Comparison of ENCODE assay signal across 22 mouse cellular contexts in genomic region chr14:71532074-71532659, GRCm38 (mm10).
DNase-seq lines count a peak whose midpoint lies in the region; ATAC-seq and TF ChIP-seq lines count a peak whose summit lies in the region.
"Had no signal": no experiment of that assay in that cellular context is flagged by ENCODE, and none has a peak within 500 bp of the region (broad histone marks: within the 10 kb centered on the region; RNA-seq: fewer than 3 reads in every experiment).

No protein-coding gene starts in this region.

- peak overlapping the region; percentile 36; the same call in 1 of the 2 replicates for H3K4me3 ChIP-seq in heart, embryonic 10.5 days
- H3K4me3 ChIP-seq in heart, postnatal 0 days (ENCODE audit: low read depth, low read length), result no peak overlapping the region
- H3K4me3 ChIP-seq in liver, postnatal 0 days (ENCODE audit: low read depth, low read length), result no peak overlapping the region
- H3K4me3 ChIP-seq: embryonic facial prominence, embryonic 13.5 days; forebrain, embryonic 15.5 days; intestine, embryonic 15.5 days; kidney, embryonic 15.5 days; limb, embryonic 15.5 days; liver, embryonic 15.5 days; midbrain, embryonic 13.5 days; stomach, embryonic 15.5 days had no signal

- no peaks in the 10 kb centered on the region for H3K9me3 ChIP-seq in heart, embryonic 10.5 days
- no peaks in the 10 kb centered on the region for H3K9me3 ChIP-seq in heart, postnatal 0 days (replicated peaks; ENCODE audit: control insufficient read depth, low read length)
- no peaks in the 10 kb centered on the region for H3K9me3 ChIP-seq in liver, postnatal 0 days (ENCODE audit: low read length)
- H3K9me3 ChIP-seq: embryonic facial prominence, embryonic 13.5 days; forebrain, embryonic 15.5 days; intestine, embryonic 15.5 days; kidney, embryonic 15.5 days; limb, embryonic 15.5 days; liver, embryonic 15.5 days; midbrain, embryonic 13.5 days; stomach, embryonic 15.5 days had no signal

- peak; percentile 86 for ATAC-seq in heart, postnatal 0 days (ENCODE audit: insufficient read depth, low read depth)
- ATAC-seq in liver, postnatal 0 days, result no peak
- ATAC-seq: CD4-positive, CD25-positive, alpha-beta regulatory T cell, adult 4 months; forebrain, embryonic 15.5 days; intestine, embryonic 15.5 days; midbrain, embryonic 13.5 days had no signal

- no peak overlapping the region for H3K9ac ChIP-seq in heart, postnatal 0 days (replicated peaks; ENCODE audit: low read depth, low read length)
- no peak overlapping the region for H3K9ac ChIP-seq in liver, postnatal 0 days (replicated peaks)
- H3K9ac ChIP-seq: embryonic facial prominence, embryonic 13.5 days; forebrain, embryonic 15.5 days; hindbrain, embryonic 14.5 days; intestine, embryonic 15.5 days; kidney, embryonic 15.5 days; limb, embryonic 15.5 days; liver, embryonic 15.5 days; midbrain, embryonic 13.5 days; stomach, embryonic 15.5 days had no signal

- H3K36me3 ChIP-seq in heart, embryonic 10.5 days, result no peaks in the 10 kb centered on the region
- no peaks in the 10 kb centered on the region for H3K36me3 ChIP-seq in heart, postnatal 0 days (replicated peaks; ENCODE audit: control insufficient read depth, insufficient read depth, low read length)
- H3K36me3 ChIP-seq in liver, postnatal 0 days (replicated peaks; ENCODE audit: insufficient read depth, low read length), result no peaks in the 10 kb centered on the region
- H3K36me3 ChIP-seq: embryonic facial prominence, embryonic 13.5 days; forebrain, embryonic 15.5 days; intestine, embryonic 15.5 days; kidney, embryonic 15.5 days; limb, embryonic 15.5 days; liver, embryonic 15.5 days; midbrain, embryonic 13.5 days; stomach, embryonic 15.5 days had no signal

- TF ChIP-seq CTCF in heart, postnatal 0 days (IDR thresholded peaks at IDR 0.05; ENCODE audit: low read depth), result no peak
- no peak for TF ChIP-seq CTCF in liver, postnatal 0 days (IDR thresholded peaks at IDR 0.05; ENCODE audit: low read depth)

- peaks cover 12% of the 10 kb centered on the region for H3K4me1 ChIP-seq in heart, embryonic 10.5 days
- peaks cover 15% of the 10 kb centered on the region for H3K4me1 ChIP-seq in heart, postnatal 0 days (ENCODE audit: control insufficient read depth, insufficient read depth)
- no peaks in the 10 kb centered on the region for H3K4me1 ChIP-seq in liver, postnatal 0 days (ENCODE audit: insufficient read depth)
- H3K4me1 ChIP-seq: forebrain, embryonic 15.5 days; intestine, embryonic 15.5 days; kidney, embryonic 15.5 days; limb, embryonic 15.5 days; liver, embryonic 15.5 days; midbrain, embryonic 13.5 days; stomach, embryonic 15.5 days had no signal

- TF ChIP-seq EP300 in heart, postnatal 0 days (IDR thresholded peaks at IDR 0.05; ENCODE audit: low read depth), result no peak
- no peak for TF ChIP-seq EP300 in liver, postnatal 0 days (IDR thresholded peaks at IDR 0.05; ENCODE audit: low read depth)

- H3K27me3 ChIP-seq in heart, embryonic 10.5 days (ENCODE audit: insufficient read depth, poor library complexity, severe bottlenecking), result no peaks in the 10 kb centered on the region
- H3K27me3 ChIP-seq in heart, postnatal 0 days (ENCODE audit: control insufficient read depth, insufficient read depth, low read length), result no peaks in the 10 kb centered on the region
- no peaks in the 10 kb centered on the region for H3K27me3 ChIP-seq in liver, postnatal 0 days (ENCODE audit: insufficient read depth, low read length)
- H3K27me3 ChIP-seq: embryonic facial prominence, embryonic 13.5 days; forebrain, embryonic 15.5 days; intestine, embryonic 15.5 days; kidney, embryonic 15.5 days; limb, embryonic 15.5 days; liver, embryonic 15.5 days; midbrain, embryonic 13.5 days; stomach, embryonic 15.5 days had no signal

- H3K27ac ChIP-seq in heart, embryonic 10.5 days, result peak overlapping the region; percentile 59
- H3K27ac ChIP-seq in heart, postnatal 0 days (ENCODE audit: low read depth), result peak overlapping the region; percentile 28; the same call in 1 of the 2 replicates
- H3K27ac ChIP-seq in liver, postnatal 0 days (ENCODE audit: low read depth), result no peak overlapping the region
- H3K27ac ChIP-seq: embryonic facial prominence, embryonic 13.5 days; forebrain, embryonic 15.5 days; hindbrain, embryonic 14.5 days; intestine, embryonic 15.5 days; kidney, embryonic 15.5 days; limb, embryonic 15.5 days; liver, embryonic 15.5 days; midbrain, embryonic 13.5 days; stomach, embryonic 15.5 days had no signal

- H3K4me2 ChIP-seq in heart, postnatal 0 days (ENCODE audit: low read depth, low read length), result peak overlapping the region; percentile 43
- no peak overlapping the region for H3K4me2 ChIP-seq in liver, postnatal 0 days (ENCODE audit: low read depth, low read length)
- H3K4me2 ChIP-seq: embryonic facial prominence, embryonic 13.5 days; forebrain, embryonic 15.5 days; hindbrain, embryonic 14.5 days; intestine, embryonic 15.5 days; kidney, embryonic 15.5 days; limb, embryonic 15.5 days; liver, embryonic 15.5 days; midbrain, embryonic 13.5 days; stomach, embryonic 15.5 days had no signal

- 16% methylated on average over 11 of the region's 11 CpGs for WGBS in heart, embryonic 10.5 days
- WGBS in heart, postnatal 0 days, result 6% methylated on average over 11 of the region's 11 CpGs
- 35% methylated on average over 11 of the region's 11 CpGs for WGBS in liver, postnatal 0 days (ENCODE audit: insufficient replicate concordance)

- peak; percentile 13 for DNase-seq in adrenal gland, postnatal 14 days
- no peak for DNase-seq in adrenal gland, postnatal 25 days
- peak; percentile 81 for DNase-seq in heart, embryonic 10.5 days (ENCODE audit: low spot score)
- DNase-seq in heart, postnatal 0 days (ENCODE audit: low spot score), result peak; percentile 57
- peak; percentile 40 for DNase-seq in retina, postnatal 1 day
- DNase-seq in liver, postnatal 0 days, result no peak
- DNase-seq in ovary, postnatal 14 days (ENCODE audit: low spot score), result no peak
- no peak for DNase-seq in layer of hippocampus, postnatal 10 days (ENCODE audit: low spot score in 2 of 2)
- DNase-seq: cerebellum, adult 9-11 months; lung, postnatal 14 days; thymus, adult 18-20 months; thymus, postnatal 4 days had no signal

Comparison
In these comparisons a context has a peak if more than half of its experiments do, and no peak if none do; other contexts are left out.
1. DNase-seq: peak in adrenal gland, postnatal 14 days (single experiment), heart, embryonic 10.5 days (single experiment), heart, postnatal 0 days (single experiment) and retina, postnatal 1 day (single experiment); none in adrenal gland, postnatal 25 days (single experiment), liver, postnatal 0 days (single experiment), ovary, postnatal 14 days (single experiment) and layer of hippocampus, postnatal 10 days (0 of 2).